ENCODE assay signal across 17 mouse cellular contexts in the genomic region with DNA sequence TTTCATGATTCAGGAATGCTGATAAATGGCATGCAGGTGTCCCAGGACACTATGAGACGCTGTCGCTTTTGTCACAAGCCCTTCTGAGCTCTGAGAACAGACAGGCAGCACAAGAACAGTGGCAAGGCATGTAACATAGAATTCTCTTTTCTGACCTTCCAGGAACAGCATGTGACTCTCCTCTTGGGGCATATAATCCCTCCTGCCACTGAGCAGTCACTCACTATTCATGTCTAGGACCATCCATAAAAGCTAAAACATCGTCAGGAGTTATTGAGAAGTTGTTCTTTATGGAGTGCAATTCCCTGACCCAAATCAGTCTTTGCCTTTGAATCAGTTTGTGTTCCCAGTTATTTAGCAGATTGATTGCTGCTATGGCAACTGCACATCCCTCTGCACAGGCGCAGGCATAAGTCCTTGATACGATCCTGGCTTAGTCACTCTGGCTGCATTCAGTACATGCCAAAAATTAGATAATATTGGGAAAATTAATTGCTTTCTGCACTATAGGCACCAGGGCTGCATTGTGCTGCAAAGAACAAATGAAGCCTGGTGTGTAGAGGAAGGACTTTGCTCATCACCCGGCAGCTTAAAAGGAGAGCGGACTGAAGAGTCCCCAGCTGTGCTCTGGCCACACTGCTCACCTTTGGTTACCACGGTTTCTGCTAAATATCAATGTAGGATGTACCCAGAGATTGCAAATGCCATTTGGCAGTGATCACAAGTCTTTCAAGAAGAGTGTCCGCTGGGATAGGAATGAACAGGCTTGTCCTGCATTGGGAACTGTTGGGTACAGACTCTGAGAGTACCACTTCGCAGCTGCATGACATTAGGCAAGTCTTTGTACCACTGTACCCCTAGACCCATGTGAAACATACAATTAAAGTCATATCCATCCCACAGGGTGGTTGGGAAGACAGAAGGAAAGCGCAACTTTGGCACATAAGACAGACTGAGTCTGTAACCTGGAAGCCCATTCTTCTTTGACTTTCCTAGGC.
DNase-seq lines count a peak whose midpoint lies in the region; ATAC-seq and TF ChIP-seq lines count a peak whose summit lies in the region.
"Had no signal": no experiment of that assay in that cellular context is flagged by ENCODE, and none has a peak within 500 bp of the region (broad histone marks: within the 10 kb centered on the region; RNA-seq: fewer than 3 reads in every experiment).

No protein-coding gene starts in this region.

- DNase-seq in frontal cortex, postnatal 10 days (ENCODE audit: low spot score in 2 of 2), result no peak
- peak; percentile 70 for DNase-seq in brain, adult 2 months (ENCODE audit: low read depth, low spot score)
- DNase-seq in hindbrain, postnatal 0 days (ENCODE audit: low spot score), result peak; percentile 39
- DNase-seq in natural killer cell, adult 2 months (ENCODE audit: low spot score in 2 of 2), result no peak
- DNase-seq in liver, result no peak
- DNase-seq: cerebellum, adult 8-10 months; heart, adult 18-20 months; kidney, adult 11 months; kidney, postnatal 14 days; liver, postnatal 0 days; thymus, postnatal 36 days had no signal

- H3K9me3 ChIP-seq in hindbrain, postnatal 0 days (ENCODE audit: low read length), result no peaks in the 10 kb centered on the region
- no peaks in the 10 kb centered on the region for H3K9me3 ChIP-seq in midbrain, embryonic 15.5 days
- H3K9me3 ChIP-seq: limb, embryonic 13.5 days; neural tube, embryonic 12.5 days; stomach, embryonic 15.5 days had no signal

- H3K4me3 ChIP-seq in hindbrain, postnatal 0 days (ENCODE audit: low read length), result no peak overlapping the region
- H3K4me3 ChIP-seq in midbrain, embryonic 15.5 days, result no peak overlapping the region
- H3K4me3 ChIP-seq: limb, embryonic 13.5 days; neural tube, embryonic 12.5 days; stomach, embryonic 15.5 days had no signal

- 62% methylated on average over 11 of the region's 11 CpGs for WGBS in hindbrain, postnatal 0 days
- 73% methylated on average over 11 of the region's 11 CpGs for WGBS in midbrain, embryonic 15.5 days

- no peak overlapping the region for H3K27ac ChIP-seq in hindbrain, postnatal 0 days
- no peak overlapping the region for H3K27ac ChIP-seq in midbrain, embryonic 15.5 days
- H3K27ac ChIP-seq: limb, embryonic 13.5 days; neural tube, embryonic 12.5 days; stomach, embryonic 15.5 days had no signal

- H3K4me1 ChIP-seq in hindbrain, postnatal 0 days (ENCODE audit: insufficient read depth, low read length), result no peaks in the 10 kb centered on the region
- peaks cover 5% of the 10 kb centered on the region; the same call in 1 of the 2 replicates for H3K4me1 ChIP-seq in midbrain, embryonic 15.5 days
- H3K4me1 ChIP-seq: limb, embryonic 13.5 days; neural tube, embryonic 12.5 days; stomach, embryonic 15.5 days had no signal

- H3K27me3 ChIP-seq in hindbrain, postnatal 0 days (ENCODE audit: insufficient read depth, low read length), result no peaks in the 10 kb centered on the region
- H3K27me3 ChIP-seq in midbrain, embryonic 15.5 days (replicated peaks), result no peaks in the 10 kb centered on the region
- H3K27me3 ChIP-seq: limb, embryonic 13.5 days; neural tube, embryonic 12.5 days; stomach, embryonic 15.5 days had no signal

- no peak for TF ChIP-seq CTCF in hindbrain, postnatal 0 days (IDR thresholded peaks at IDR 0.05; ENCODE audit: low read depth)

- H3K36me3 ChIP-seq in hindbrain, postnatal 0 days (ENCODE audit: insufficient read depth, low read length), result no peaks in the 10 kb centered on the region
- no peaks in the 10 kb centered on the region for H3K36me3 ChIP-seq in midbrain, embryonic 15.5 days (replicated peaks)
- H3K36me3 ChIP-seq: G1E; limb, embryonic 13.5 days; neural tube, embryonic 12.5 days; stomach, embryonic 15.5 days had no signal

- peak; percentile 67 for ATAC-seq in frontal cortex, adult (ENCODE audit: low TSS enrichment)
- peak; percentile 67 for ATAC-seq in hindbrain, postnatal 0 days
- ATAC-seq in midbrain, embryonic 15.5 days (replicated peaks), result peak; percentile 76
- ATAC-seq: liver, postnatal 0 days had no signal

- no peak overlapping the region for H3K4me2 ChIP-seq in hindbrain, postnatal 0 days (ENCODE audit: low read depth, low read length)
- no peak overlapping the region for H3K4me2 ChIP-seq in midbrain, embryonic 15.5 days
- H3K4me2 ChIP-seq: limb, embryonic 13.5 days; neural tube, embryonic 12.5 days; stomach, embryonic 15.5 days had no signal

- H3K9ac ChIP-seq in hindbrain, postnatal 0 days (replicated peaks; ENCODE audit: low read length), result no peak overlapping the region
- no peak overlapping the region for H3K9ac ChIP-seq in midbrain, embryonic 15.5 days
- H3K9ac ChIP-seq: limb, embryonic 13.5 days; liver, postnatal 0 days; neural tube, embryonic 12.5 days; stomach, embryonic 15.5 days had no signal

Comparison
In these comparisons a context has a peak if more than half of its experiments do, and no peak if none do; other contexts are left out.
1. DNase-seq: peak in brain, adult 2 months (single experiment) and hindbrain, postnatal 0 days (single experiment); none in frontal cortex, postnatal 10 days (0 of 2), natural killer cell, adult 2 months (0 of 2) and liver (single experiment).
2. Peak in every context shown above with its lines, with median percentiles within 50 percentile points of each other: ATAC-seq.